Mouse (Mus musculus) embryo, embryonic 10 days (tissue): ENCODE data around the gene Agbl1.
A peak's percentile ranks its signal among the peaks of the same experiment; 100 is the strongest.
"Not testable (repeated sequence)": the region's sequence is repeated elsewhere in the genome, so short reads cannot be mapped to it uniquely, and the experiment has no call there.

Experiments
- DNase-seq: peaks from one replicate; pipeline ENCODE4 v3.0.0-alpha.2; 2015; ENCODE audit warnings: low spot score

Agbl1 gene

GRCm38 (mm10) chr7:76229311-76229937, at the start of gene Agbl1:
Agbl1 (plus strand) TSS chr7:76229887.
- DNase-seq, result no peak

- peak; percentile 59 for DNase-seq
These were observed 44.6 kb upstream of the Agbl1 start for GRCm38 (mm10) chr7:76185005-76185658.

- DNase-seq, result no peak
These were observed 44.0 kb upstream of the Agbl1 start for GRCm38 (mm10) chr7:76185681-76186121.

GRCm38 (mm10) chr7:76218546-76218945, 11.1 kb upstream of the Agbl1 start:
- DNase-seq, result no peak

DNA sequence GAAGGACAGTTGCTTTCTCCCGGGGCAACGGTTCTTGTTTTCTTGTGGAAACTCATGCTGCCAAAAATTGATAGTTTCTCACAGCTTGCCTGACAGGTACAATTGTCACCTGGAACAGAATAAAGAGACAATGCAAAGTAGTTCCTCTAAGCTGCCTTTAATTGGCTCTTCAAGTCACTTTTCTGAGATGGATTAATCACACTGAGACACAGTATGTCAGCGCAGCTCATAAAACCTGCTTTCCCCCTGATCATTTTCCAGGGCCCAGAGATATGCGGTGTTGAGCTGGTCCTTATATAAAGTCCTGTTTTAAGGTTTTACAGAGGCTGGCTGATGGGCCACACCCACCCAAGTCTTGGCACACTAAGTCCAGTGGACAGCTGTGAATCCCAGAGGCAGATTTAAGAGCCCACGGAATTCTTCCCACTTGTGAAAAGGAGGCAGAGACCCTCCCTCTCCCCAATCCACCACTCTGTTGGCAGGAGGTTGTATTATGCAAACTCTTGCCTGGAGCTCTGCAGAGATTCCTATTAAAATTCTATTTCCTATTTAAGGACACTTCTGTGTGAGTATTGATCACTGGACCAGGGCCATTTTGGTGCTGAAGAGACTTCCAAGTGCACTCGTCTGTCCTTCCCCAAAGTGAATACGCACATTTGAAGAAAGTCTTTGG, 9.8 kb upstream of the Agbl1 start:
- DNase-seq, result no peak

- DNase-seq, result no peak
These were observed 7.0 kb upstream of the Agbl1 start for GRCm38 (mm10) chr7:76222691-76223090.

- no peak for DNase-seq
These were observed 806 bp upstream of the Agbl1 start for GRCm38 (mm10) chr7:76228881-76229280.

GRCm38 (mm10) chr7:76234321-76234720, 4.6 kb downstream of the Agbl1 start:
- no peak for DNase-seq

DNA sequence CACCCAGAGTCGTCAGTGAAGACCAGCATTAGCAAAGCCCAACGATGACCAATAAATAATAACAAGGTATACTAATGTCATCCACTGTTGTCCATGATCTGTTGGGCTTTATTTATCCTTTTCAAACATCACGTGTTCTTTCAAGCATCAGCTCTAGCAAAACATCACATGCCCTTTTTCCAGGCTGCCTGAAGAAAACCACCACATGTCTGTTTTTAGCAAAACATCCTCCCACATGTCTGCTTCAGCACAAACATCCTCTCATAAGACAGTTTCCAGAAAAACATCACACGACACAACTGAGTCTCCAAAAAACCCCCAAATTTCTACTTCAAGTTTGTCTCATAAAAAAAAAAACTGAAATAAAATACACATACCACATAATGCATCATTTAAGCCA, 7.8 kb downstream of the Agbl1 start:
- DNase-seq, result no peak

DNA sequence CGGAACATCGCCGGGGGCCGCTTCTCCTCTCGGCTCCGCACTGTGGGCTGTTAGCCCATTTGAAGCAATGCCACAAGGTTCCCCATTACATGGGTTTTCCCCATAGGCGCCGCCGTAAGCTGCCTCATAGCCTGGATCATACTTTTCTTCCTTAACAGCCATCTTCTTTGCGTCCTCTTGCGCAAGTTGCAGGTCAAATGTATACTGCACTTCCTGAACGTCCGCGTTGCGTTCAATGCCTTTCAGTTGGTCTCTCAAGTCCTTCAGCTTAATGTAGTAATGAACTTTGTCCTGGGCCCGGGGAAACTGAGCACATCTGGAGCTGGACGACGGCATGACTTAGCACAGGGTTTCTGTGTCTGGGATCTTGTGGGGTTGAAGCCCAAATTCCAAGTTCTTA, 15.2 kb downstream of the Agbl1 start:
- not testable (repeated sequence) for DNase-seq

DNA sequence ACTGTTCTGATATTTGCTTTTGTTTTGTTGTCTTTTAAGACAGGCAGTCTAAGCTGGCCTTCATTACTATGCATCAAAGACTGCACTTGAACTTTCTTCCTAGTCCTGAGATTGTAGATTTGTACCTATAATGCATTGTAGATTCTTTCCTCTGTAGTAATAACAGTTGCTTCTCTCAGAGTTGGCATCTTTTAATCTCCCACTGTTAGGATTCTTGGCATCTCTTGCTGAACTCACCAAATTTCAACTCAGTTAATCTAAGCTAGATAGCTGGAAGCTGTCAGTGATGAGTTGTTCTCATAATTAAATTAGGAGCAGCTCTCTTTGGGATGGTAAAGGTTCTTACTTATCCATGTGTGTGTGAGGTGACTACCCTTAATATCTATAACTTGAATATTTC, 45.4 kb downstream of the Agbl1 start:
- DNase-seq, result no peak

DNA sequence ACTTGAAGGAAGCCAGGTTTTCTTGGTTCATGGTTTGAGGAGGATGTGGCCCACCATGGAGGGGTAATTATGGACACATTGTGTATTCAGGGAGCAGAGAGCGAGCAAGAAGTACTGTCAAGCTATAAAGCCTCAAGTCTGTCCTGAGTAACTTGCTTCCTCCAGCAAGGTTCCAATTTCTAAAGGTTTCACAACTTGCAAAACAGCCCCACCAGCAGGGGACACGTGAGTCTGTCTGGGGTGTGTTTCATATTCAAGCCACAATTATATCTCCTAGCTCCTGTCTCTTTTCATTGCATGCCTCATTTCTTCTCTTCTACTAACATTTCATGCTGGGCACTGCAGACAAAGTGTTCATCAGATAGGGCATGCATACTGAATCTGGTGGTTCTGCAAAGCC, 53.1 kb downstream of the Agbl1 start:
- no peak for DNase-seq

DNA sequence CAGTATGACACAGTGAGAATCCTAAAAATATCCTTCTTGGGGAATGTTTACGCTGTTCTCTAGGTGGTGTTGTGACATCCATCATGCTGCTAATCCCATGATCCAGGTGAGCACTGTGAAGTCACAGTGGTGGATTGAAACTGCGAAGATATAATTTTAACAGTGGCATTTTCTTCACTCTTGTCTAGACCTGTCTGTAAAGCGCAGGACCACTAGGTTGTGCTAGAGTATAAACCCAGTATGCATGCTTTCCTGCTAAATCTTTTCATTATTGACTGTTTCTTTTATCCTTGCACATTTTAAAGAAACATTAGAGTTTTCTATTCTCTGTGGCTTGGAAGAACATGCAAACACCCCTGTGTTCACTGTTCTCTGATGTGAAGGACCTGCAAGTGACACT, 57.8 kb downstream of the Agbl1 start:
- DNase-seq, result peak; percentile 10

GRCm38 (mm10) chr7:76321866-76322553, 92.3 kb downstream of the Agbl1 start:
- no peak for DNase-seq

DNA sequence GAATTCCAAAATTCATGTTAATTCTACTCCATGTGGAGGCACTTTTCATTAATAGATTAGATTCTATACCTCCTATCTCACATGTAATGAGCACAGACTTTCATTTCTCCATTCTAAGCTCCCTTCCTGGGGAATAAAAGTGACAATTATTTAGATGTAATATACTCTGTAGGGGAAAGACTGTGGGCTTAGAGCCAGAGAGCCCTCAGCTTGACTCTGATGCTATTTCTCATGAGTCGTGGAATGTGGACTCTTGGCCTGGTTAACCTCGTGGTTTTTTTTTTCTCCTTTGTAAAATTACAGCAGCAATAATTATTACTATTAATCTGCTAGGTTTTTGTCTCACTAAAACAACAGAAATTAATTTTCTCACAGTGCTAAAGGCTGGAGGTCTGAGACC, 96.4 kb downstream of the Agbl1 start:
- no peak for DNase-seq

GRCm38 (mm10) chr7:76339308-76339707, 109.6 kb downstream of the Agbl1 start:
- no peak for DNase-seq

- no peak for DNase-seq
These were observed 111.9 kb downstream of the Agbl1 start for GRCm38 (mm10) chr7:76341601-76342000.

- DNase-seq, result peak; percentile 69
These were observed 123.8 kb downstream of the Agbl1 start for GRCm38 (mm10) chr7:76353469-76353868.

- peak; percentile 82 for DNase-seq
These were observed 124.8 kb downstream of the Agbl1 start for GRCm38 (mm10) chr7:76354510-76354909.

DNA sequence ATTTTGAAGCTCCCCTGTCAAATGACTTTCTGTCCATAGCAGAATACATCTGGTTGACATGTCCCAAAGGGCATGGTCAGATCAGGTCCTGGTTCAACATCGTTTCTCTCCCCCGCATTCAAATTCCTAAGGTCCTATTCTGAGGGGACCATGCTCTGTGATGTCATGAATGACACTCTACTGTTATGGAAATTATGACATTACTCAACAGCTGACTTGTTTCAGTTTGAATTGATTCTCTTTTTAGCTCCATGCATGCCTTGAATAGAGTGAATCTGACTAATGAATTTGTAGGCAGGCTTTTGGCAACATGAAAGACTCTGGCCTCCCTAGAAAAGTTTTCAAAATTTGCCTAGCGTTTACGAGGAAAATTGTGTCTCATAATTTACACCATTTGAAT, 141.6 kb downstream of the Agbl1 start:
- no peak for DNase-seq

GRCm38 (mm10) chr7:76379493-76379892, 149.8 kb downstream of the Agbl1 start:
- no peak for DNase-seq

- no peak for DNase-seq
These were observed 152.3 kb downstream of the Agbl1 start for GRCm38 (mm10) chr7:76381986-76382385.

DNA sequence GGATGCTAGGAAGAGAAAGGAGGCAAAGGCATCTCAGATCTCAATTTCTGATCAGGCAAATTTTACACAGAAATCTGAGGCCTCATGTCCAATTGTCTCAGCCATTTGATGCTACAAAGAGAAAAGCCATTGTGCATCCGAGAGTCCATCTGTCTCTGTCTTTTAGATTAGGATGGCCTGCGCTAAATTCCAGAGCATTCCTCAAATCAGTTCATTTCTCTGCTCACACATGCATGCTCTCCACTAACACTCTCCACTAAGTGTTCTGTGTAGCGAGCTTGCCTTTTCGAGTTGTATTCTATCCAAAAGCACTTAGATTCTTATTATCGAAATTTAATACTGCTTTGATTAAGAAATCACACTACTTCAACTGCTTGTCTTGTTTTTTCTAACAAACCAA, 159.6 kb downstream of the Agbl1 start:
- DNase-seq, result no peak
